Mouse (Mus musculus): ENCODE data around the gene Cacna2d1.

GRCm38 (mm10) chr5:16234891-16235290 lies 300.4 kb downstream of the Cacna2d1 start:
- TF ChIP-seq ETS1 (IDR thresholded peaks at IDR 0.05; ENCODE audit: low read depth, low read length), result no peak
- TF ChIP-seq GATA1 (IDR thresholded peaks at IDR 0.05; ENCODE audit: low read depth, low read length), result no peak
- no peak for TF ChIP-seq POLR2A (IDR thresholded peaks at IDR 0.05; ENCODE audit: control insufficient read depth in 1 of 2, insufficient read depth in 1 of 2, low read depth in 1 of 2, low read length in 2 of 2, poor library complexity in 1 of 2)
- TF ChIP-seq CTCF (IDR thresholded peaks at IDR 0.05 in 2 of 3, conservative IDR thresholded peaks at IDR 0.05 in 1 of 3; ENCODE audit: control insufficient read depth in 1 of 3, insufficient read depth in 1 of 3, low read depth in 2 of 3, low read length in 3 of 3, poor library complexity in 1 of 3, severe bottlenecking in 1 of 3), result no peak
- TF ChIP-seq HCFC1 (IDR thresholded peaks at IDR 0.05; ENCODE audit: low read depth, low read length), result no peak
- TF ChIP-seq ZMIZ1 (IDR thresholded peaks at IDR 0.05; ENCODE audit: low read depth, low read length), result no peak
- no peak for TF ChIP-seq NRF1 (IDR thresholded peaks at IDR 0.05; ENCODE audit: insufficient read depth, low read depth, low read length, poor library complexity, severe bottlenecking)
- TF ChIP-seq CHD2 (IDR thresholded peaks at IDR 0.05; ENCODE audit: low read length), result no peak
- TF ChIP-seq RAD21 (IDR thresholded peaks at IDR 0.05; ENCODE audit: low read depth, low read length), result no peak
- no peak for TF ChIP-seq JUND (IDR thresholded peaks at IDR 0.05; ENCODE audit: low read depth, low read length)
- no peak for TF ChIP-seq EP300 (IDR thresholded peaks at IDR 0.05; ENCODE audit: low read depth in 1 of 2, low read length in 2 of 2)
